Mouse (Mus musculus) forebrain, embryonic 10.5 days (tissue): Measurements from ENCODE around the gene 4921524J17Rik. TPM values are rescaled to one million over a fixed set of nuclear protein-coding genes. Genes with fewer than 3 reads are reported as not detected.

ENCODE experiments used
- DNase-seq: peaks from one replicate; pipeline ENCODE4 v3.0.0-alpha.2; 2017; ENCODE audit warnings: low spot score; ENCODE audit errors: extremely low spot score
- H3K27ac ChIP-seq: fragments of 300-500 bp; sonication (generic); 2 replicates; pipeline ENCODE4 v1.5.1; 2016; ENCODE audit warnings: mild to moderate bottlenecking
- H3K27me3 ChIP-seq: fragments of 300-500 bp; sonication (generic); 2 replicates; pipeline ENCODE4 v1.6.1; 2016; ENCODE audit warnings: mild to moderate bottlenecking; ENCODE audit not compliant: poor library complexity, severe bottlenecking
- H3K36me3 ChIP-seq: fragments of 300-500 bp; sonication (generic); replicated peaks from 2 replicates; pipeline ENCODE4 v1.6.1; 2016; ENCODE audit warnings: mild to moderate bottlenecking, moderate library complexity
- H3K4me1 ChIP-seq: fragments of 300-500 bp; sonication (generic); 2 replicates; pipeline ENCODE4 v1.6.1; 2016
- H3K4me3 ChIP-seq: fragments of 300-500 bp; sonication (generic); 2 replicates; pipeline ENCODE4 v1.5.1; 2016; ENCODE audit warnings: mild to moderate bottlenecking, moderate library complexity
- H3K9me3 ChIP-seq: fragments of 300-500 bp; sonication (generic); 2 replicates; pipeline ENCODE4 v1.6.1; 2016; ENCODE audit warnings: mild to moderate bottlenecking, moderate library complexity
- WGBS: fragments of 180-500 bp; shearing (Covaris S2); methylation state at CpG from one replicate; pipeline ENCODE4 v1.1.7; 2016; 5-methylcytosine and 5-hydroxymethylcytosine counted together
- polyA plus RNA-seq: library from polyadenylated mRNA; unstranded; fragments of >200 nt; fragmentation: Nextera tagmentation; extraction: Ambion mirVana; gene quantifications from 2 replicates; pipeline ENCODE4 v1.2.1, GENCODE M21; 2016

4921524J17Rik gene
- polyA plus RNA-seq, 1 experiment from 2014 or later: 37.6 TPM

- WGBS: 5% methylated on average over 6 of the region's 6 CpGs
- Histone ChIP-seq H3K27me3 (peaks cover 9% of the 10 kb centered on the region), H3K4me3 (peak overlapping the region; percentile 82), H3K36me3 (no peaks in the 10 kb centered on the region), H3K4me1 (peaks cover 43% of the 10 kb centered on the region), H3K27ac (peak overlapping the region; percentile 97), H3K9me3 (no peaks in the 10 kb centered on the region)
- DNase-seq: no peak
These were observed 372 bp upstream of the 4921524J17Rik start for GRCm38 (mm10) chr8:85433017-85433393.

DNA sequence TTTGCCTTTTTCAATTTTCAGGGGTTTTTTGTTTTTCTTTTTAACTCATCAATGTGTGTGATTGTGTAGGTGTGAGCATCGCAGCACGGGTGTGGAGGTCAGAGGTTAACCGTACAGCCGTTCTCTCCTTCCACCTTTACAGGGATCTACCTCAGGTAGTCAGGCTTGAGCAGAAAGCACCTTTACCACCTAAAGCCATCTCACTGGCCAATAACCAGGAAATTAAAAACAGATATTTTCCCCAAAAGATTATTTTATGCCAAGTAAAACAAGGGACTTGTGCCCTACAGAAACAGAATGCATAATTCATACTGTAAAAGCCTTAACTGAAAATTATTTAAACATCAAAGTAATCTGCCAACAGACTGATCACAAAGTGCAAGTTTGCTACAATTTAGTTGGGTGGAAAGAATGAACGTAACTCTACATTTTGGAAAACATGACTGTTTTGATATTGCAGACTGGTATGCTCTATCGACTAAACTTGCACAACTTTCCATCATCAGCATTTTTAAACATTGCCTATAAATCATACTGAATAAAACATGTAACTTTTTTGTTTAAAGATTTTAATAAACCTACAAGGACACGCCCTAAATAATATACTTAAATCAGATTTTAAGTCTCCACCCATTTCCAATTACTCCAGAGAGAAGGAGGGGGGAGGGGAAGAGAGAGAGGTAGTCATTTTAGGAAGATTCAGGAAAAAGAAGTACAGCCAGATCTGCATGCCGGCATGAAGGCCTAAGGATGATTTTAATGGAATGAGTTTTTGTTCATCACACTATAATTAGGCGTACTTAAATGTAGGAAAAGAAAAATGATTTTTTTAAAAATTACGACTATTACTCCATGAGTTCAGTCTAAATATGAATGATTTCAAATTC is 1.1 kb downstream of the 4921524J17Rik start:
- Histone ChIP-seq H3K27ac (peak overlapping the region; percentile 97), H3K36me3 (no peaks in the 10 kb centered on the region), H3K4me1 (peaks cover 55% of the 10 kb centered on the region), H3K27me3 (peaks cover 9% of the 10 kb centered on the region), H3K4me3 (peak overlapping the region; percentile 82), H3K9me3 (no peaks in the 10 kb centered on the region)
- 27% methylated on average over 10 of the region's 10 CpGs for WGBS
- DNase-seq: no peak

- Histone ChIP-seq H3K36me3 (0 out of 2 replicates have a peak, but pooled peaks cover 2% of the 10 kb centered on the region), H3K27me3 (peaks cover 9% of the 10 kb centered on the region), H3K9me3 (no peaks in the 10 kb centered on the region), H3K4me3 (peak overlapping the region; percentile 82), H3K4me1 (peaks cover 54% of the 10 kb centered on the region), H3K27ac (no peak overlapping the region)
- 14% methylated on average over 3 of the region's 3 CpGs for WGBS
- DNase-seq: no peak
These were observed 1.8 kb downstream of the 4921524J17Rik start for GRCm38 (mm10) chr8:85430801-85431200.

DNA sequence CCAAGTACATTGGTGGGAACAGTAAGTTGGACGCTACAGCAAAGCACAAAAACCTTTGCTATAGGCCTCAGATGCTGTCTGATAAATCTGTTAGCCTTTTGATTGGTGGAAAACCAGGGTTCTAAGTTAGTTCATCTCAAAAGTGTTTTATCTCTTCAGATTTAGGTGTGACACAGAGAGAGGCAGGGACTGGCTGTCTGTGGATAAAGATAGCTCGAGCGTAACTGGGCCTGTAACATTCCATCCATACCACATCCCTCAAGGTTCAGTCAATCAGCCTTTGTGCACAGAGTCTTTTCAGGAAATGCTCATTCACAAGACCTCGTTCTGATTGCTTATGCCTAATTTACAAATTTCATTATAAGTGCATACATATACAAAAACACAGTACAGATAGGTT is 3.4 kb downstream of the 4921524J17Rik start:
- Histone ChIP-seq H3K27ac (peak overlapping the region; percentile 48), H3K36me3 (peaks cover 11% of the 10 kb centered on the region), H3K9me3 (no peaks in the 10 kb centered on the region), H3K4me1 (peaks cover 52% of the 10 kb centered on the region), H3K27me3 (no peaks in the 10 kb centered on the region), H3K4me3 (peak overlapping the region; percentile 29)
- WGBS: 15% methylated on average over 4 of the region's 4 CpGs
- DNase-seq: no peak

DNA sequence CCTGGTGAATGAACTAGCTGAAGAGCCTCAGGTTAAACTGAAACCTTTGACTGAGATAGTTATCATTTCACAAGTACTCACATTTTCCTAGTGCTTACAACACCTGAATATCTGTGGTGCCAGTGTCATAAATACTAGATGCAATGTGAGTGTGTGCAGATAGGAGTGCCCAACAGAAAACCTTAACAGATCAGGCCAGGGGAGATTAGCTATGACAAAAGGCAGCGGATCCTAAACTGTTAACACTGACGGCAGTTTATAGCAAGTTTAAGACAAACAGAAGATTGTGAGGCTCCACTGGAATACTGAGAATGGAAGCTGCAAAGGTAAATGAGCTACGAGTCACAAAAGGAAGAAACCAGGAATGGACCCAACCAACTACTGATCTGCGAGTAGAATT is 5.6 kb downstream of the 4921524J17Rik start:
- peaks cover 46% of the 10 kb centered on the region for H3K4me1 ChIP-seq
- no peak overlapping the region for H3K27ac ChIP-seq
- WGBS: 87% methylated on average over 4 of the region's 4 CpGs
- no peak overlapping the region for H3K4me3 ChIP-seq
- DNase-seq: no peak
- no peaks in the 10 kb centered on the region for H3K27me3 ChIP-seq
- H3K9me3 ChIP-seq: no peaks in the 10 kb centered on the region
- H3K36me3 ChIP-seq: peaks cover 28% of the 10 kb centered on the region

- Histone ChIP-seq H3K4me3 (no peak overlapping the region), H3K36me3 (peaks cover 81% of the 10 kb centered on the region), H3K4me1 (no peaks in the 10 kb centered on the region), H3K27me3 (no peaks in the 10 kb centered on the region), H3K9me3 (no peaks in the 10 kb centered on the region), H3K27ac (no peak overlapping the region)
- WGBS: 86% methylated on average over 1 of the region's 1 CpGs
- DNase-seq: no peak
These were observed 11.3 kb downstream of the 4921524J17Rik start for GRCm38 (mm10) chr8:85421329-85421728.

GRCm38 (mm10) chr8:85408526-85408925 is 24.1 kb downstream of the 4921524J17Rik start:
- H3K4me3 ChIP-seq: no peak overlapping the region
- H3K27ac ChIP-seq: no peak overlapping the region
- H3K36me3 ChIP-seq: peaks cover 31% of the 10 kb centered on the region
- H3K27me3 ChIP-seq: no peaks in the 10 kb centered on the region
- H3K4me1 ChIP-seq: peaks cover 12% of the 10 kb centered on the region
- H3K9me3 ChIP-seq: no peaks in the 10 kb centered on the region
- DNase-seq: no peak
- 78% methylated on average over 3 of the region's 3 CpGs for WGBS

- no peak overlapping the region for H3K27ac ChIP-seq
- no peak overlapping the region for H3K4me3 ChIP-seq
- H3K27me3 ChIP-seq: no peaks in the 10 kb centered on the region
- peaks cover 31% of the 10 kb centered on the region for H3K36me3 ChIP-seq
- WGBS: 65% methylated on average over 7 of the region's 7 CpGs
- H3K9me3 ChIP-seq: no peaks in the 10 kb centered on the region
- no peak for DNase-seq
- H3K4me1 ChIP-seq: peaks cover 12% of the 10 kb centered on the region
These were observed 24.6 kb downstream of the 4921524J17Rik start for GRCm38 (mm10) chr8:85408053-85408505.

DNA sequence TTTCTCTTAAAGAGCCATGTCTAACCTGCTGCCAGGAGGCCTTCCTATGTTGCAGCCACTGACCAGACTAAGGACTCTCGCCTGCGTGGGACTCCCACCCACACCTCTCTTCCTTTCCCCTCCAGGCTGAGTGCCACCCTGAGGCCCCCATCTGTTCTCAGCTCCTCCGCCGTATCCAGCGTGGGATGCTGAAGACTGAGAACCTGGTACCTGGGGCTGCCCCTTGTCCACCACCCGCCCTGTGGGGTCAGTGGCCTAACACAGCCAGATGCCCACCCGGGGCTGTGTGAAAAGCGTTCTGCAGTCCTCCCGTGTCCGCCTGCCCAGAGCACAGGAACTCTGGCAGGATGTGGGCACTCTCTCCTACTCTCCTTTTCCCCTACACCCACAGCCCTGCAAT is 26.7 kb downstream of the 4921524J17Rik start:
- Histone ChIP-seq H3K9me3 (no peaks in the 10 kb centered on the region), H3K27ac (peak overlapping the region; percentile 51; the same call in 1 of the 2 replicates), H3K36me3 (peaks cover 21% of the 10 kb centered on the region), H3K27me3 (no peaks in the 10 kb centered on the region), H3K4me3 (no peak overlapping the region), H3K4me1 (peaks cover 12% of the 10 kb centered on the region)
- DNase-seq: no peak
- WGBS: 75% methylated on average over 10 of the region's 10 CpGs

GRCm38 (mm10) chr8:85405418-85405817 is 27.2 kb downstream of the 4921524J17Rik start:
- Histone ChIP-seq H3K4me1 (peaks cover 12% of the 10 kb centered on the region), H3K4me3 (no peak overlapping the region), H3K36me3 (peaks cover 16% of the 10 kb centered on the region), H3K27me3 (no peaks in the 10 kb centered on the region), H3K27ac (peak overlapping the region; percentile 51; the same call in 1 of the 2 replicates), H3K9me3 (no peaks in the 10 kb centered on the region)
- 66% methylated on average over 3 of the region's 3 CpGs for WGBS
- DNase-seq: no peak

- Histone ChIP-seq H3K4me1 (no peaks in the 10 kb centered on the region), H3K9me3 (no peaks in the 10 kb centered on the region), H3K4me3 (no peak overlapping the region), H3K27me3 (no peaks in the 10 kb centered on the region), H3K36me3 (no peaks in the 10 kb centered on the region), H3K27ac (no peak overlapping the region)
- WGBS: 86% methylated on average over 4 of the region's 4 CpGs
- no peak for DNase-seq
These were observed 34.1 kb downstream of the 4921524J17Rik start for GRCm38 (mm10) chr8:85398548-85398947.

- no peak overlapping the region for H3K4me3 ChIP-seq
- DNase-seq: peak; percentile 42
- H3K27ac ChIP-seq: no peak overlapping the region
- 53% methylated on average over 5 of the region's 5 CpGs for WGBS
- no peaks in the 10 kb centered on the region for H3K9me3 ChIP-seq
- H3K36me3 ChIP-seq: no peaks in the 10 kb centered on the region
- no peaks in the 10 kb centered on the region for H3K4me1 ChIP-seq
- H3K27me3 ChIP-seq: no peaks in the 10 kb centered on the region
These were observed 35.1 kb downstream of the 4921524J17Rik start for GRCm38 (mm10) chr8:85397508-85397907.

DNA sequence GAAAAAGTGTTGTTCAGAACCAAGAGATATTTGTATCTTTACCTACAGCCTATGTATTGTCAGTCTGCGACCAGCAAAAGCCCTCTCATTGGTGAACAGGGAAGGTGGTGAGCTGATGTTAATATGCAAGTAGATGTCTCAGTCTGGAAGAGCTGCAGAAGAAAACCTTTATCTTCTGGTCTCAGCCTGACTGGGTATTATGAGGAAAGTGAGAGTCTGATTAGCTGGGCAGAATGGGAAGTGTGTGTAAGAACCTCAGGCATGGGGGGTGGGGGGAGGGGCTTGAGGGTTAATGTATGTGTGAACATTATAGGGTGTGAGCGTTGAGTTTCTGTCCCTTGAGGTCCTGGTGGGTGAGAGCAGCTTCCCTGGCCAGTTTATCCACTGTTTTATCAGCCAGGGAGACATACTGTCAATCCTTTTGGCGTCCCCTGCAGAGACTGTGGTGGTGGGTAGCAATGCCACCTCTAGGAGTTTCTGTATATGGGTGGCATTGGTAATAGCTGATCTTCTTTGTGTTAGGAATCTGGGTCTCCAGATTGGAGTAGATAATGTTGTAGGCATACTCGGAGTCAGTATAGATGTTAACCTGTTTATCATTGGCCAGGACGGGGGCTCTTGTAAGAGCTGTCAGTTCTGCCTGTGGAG is 36.1 kb downstream of the 4921524J17Rik start:
- Histone ChIP-seq H3K27me3 (no peaks in the 10 kb centered on the region), H3K9me3 (no peaks in the 10 kb centered on the region), H3K4me3 (no peak overlapping the region), H3K27ac (no peak overlapping the region), H3K4me1 (no peaks in the 10 kb centered on the region), H3K36me3 (no peaks in the 10 kb centered on the region)
- DNase-seq: no peak
- 87% methylated on average over 5 of the region's 5 CpGs for WGBS
